Mouse (Mus musculus): Measurements from ENCODE around the gene Naa16.

Gene Naa16

DNA sequence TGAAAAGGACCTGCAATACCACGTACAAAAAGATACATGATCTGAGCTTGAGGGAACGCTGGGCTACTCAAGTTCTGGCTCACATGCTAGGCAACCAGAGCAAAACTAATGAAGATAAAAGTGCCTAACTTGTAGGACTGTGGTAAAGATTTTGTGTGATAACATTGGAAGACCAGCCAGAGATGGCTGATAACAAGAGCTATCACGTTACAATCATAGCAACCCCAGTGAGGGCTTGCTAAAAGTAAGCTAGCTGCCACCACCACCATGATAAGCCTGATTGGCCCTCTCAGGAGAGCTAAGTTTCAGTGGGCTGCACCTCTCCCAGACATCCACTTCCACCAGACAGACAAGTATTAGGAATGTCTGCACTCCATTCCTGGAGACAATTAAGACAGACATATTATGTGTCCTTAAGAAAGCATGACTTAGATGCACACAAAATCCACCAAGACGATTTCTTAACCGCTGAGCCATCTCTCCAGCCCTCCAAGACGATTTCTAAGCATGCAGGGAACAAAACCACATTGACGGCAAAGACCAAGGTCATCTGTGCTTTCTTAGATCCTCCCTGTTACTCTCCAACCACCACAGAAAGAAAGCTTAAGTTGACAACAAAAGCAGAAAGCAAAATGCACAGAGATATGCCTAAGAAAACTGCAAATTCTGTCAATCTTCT is 92.1 kb downstream of the Naa16 start:
- no peak for DNase-seq (ENCODE audit: low read depth)

DNA sequence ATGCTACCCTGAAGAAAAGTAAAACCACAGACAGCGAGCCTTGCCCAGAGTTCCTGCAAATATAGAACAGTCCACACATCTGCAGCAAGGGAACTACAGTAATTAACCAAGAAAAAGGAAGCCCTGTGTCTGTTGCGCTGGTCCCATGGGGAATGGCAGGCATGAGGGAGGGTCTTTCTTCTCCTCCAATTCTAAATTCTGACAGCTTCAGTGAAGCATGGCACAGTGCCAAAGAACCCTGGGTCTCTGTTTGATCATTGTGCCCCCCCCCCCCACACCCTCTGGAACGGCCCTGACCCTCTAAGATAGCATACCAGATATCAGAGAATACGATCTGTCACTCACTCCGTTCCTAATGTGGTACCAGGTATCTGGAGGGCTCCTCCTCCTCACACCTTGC is 93.7 kb downstream of the Naa16 start:
- DNase-seq (ENCODE audit: low read depth), result no peak

DNA sequence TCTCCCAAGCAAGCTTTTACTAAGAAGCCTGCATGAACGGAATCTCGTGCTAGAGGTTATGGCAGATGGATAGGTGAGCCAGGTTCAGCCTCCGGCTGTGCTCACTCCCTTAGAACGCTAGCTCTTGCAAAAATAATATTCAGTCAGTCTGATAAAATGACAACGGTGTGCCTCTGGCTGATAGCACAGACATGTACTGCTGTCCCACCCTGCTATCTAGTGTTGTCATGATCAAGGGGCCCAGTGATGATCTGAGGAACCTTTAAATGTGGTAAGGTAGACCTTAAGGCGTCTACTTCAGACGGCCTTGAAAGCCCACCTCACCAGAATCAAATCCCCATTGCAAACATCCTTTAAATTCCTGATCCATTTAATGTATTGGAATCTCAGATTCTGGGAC is 94.4 kb downstream of the Naa16 start:
- no peak for DNase-seq (ENCODE audit: low read depth)

DNA sequence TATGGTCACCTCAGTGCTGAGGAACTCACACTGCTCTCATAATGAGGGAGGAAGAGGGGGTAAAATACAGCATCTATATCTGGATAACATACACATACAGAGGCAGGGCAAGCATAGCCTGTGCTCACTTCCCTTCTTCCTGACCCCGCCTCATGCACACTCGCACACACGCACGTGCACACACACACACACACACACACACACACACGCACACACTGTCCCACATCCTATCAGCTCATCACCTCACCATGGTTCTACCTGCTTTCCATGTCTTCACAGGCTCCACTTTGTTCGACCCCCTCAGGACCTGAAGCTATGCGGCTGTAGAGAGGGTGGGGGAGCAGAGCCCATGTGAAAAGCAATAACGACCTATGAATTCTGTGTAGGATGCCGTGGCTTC is 95.0 kb downstream of the Naa16 start:
- DNase-seq (ENCODE audit: low read depth), result no peak

DNA sequence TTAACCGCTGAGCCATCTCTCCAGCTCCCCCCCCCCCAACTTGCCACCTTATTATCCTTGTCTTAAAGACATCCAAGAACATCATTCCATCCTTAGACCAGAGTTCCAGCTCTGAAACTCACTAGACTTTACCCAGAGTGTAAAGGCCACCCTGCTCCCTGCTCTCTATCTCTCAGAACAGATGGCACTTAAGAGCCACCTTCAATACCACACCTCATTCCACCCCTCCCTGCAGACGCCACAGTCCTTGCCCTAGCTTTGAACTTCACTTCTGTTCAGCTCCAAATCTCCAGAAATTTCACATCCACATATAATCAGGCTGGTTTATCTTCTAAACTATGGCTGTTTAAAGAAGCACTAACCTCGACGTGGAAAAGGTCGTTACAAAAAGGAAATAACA is 95.6 kb downstream of the Naa16 start:
- no peak for DNase-seq (ENCODE audit: low read depth)

DNA sequence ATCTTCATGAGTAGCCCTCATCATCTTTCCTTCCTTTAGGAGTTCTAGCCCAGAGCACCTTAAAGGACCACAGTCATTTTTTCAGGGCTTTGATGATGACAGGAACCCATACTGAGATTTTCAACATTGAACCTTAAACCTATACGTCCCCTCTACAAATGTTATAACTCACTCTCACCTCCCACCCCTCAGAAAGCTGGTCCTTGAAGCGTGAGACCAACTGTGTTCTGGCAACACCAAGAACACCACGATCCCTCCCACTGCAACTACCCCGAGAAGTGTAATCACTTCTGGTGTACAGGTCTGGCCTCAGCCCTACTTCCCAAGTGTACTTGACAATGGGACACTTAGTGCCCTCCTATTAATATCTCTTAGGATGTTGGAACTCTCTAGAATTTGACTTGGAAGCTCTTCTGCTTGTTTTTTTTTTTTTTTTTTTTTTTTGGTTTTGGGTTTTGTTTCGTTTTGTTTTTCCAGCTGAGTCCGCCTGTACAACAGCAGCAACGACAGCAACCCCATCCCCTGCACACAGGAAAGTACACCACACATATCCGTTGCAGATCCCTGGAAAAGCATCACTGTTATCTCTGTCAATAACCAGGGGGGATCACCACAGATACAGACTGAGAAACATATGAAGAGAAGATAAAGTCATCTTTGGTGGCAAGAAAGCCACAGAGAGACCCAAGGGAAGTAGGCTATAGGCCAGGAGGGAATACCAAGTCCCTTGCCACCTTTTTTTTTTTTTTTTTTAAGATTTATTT is 96.3 kb downstream of the Naa16 start:
- DNase-seq (ENCODE audit: low read depth), result no peak

DNA sequence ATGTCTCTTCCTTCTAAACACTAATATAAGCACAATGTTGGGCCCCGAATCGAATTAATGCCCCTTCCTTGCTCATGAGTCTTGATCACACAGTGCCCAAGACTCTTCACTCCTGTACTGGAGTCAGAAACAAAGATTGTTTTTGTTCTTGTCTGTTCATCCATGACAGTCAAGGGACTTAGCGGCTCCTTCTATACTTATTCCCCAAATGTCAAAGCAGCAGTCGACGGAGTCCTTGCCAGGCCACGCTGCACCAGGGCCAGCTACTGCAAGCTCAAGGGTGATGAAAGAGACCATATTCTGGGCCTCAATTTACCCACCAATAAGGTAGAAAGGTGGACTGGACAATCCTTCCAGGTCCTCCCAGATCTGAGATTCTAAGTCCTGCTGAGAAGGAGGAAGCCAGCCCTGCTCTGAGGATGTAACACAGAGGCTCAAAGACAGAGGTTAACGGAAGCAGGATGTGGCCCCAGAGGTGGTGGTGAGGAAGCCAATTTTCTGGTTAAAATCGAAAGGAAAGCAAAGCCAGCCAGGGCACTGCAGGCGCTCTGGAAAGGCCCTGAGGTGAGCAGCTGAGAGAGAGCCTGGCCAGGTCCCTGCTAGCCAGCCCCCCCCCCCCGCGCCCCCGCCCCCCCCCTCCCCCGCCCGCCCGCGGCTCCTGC is 97.3 kb downstream of the Naa16 start:
- DNase-seq (ENCODE audit: low read depth), result no peak

DNA sequence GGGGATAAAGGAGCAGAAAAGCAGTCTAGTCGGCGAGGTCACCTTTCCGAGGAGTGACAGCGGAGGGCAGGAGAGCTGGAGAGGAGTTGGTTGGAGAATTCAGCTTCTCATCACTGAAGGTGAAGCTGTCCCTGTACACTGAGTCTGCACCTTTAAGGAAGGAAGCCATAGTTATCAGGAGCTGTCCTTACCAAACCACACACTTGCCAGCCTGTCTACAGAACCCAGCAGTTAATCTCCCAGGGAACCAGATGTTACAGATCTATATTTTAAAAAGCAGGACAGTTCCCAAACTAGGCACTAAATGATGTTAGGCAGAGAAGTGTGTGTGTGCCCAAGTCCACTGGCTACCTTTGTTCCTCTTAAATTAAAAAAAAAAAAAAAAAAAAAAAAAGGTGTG is 98.9 kb downstream of the Naa16 start:
- DNase-seq (ENCODE audit: low read depth), result no peak

DNA sequence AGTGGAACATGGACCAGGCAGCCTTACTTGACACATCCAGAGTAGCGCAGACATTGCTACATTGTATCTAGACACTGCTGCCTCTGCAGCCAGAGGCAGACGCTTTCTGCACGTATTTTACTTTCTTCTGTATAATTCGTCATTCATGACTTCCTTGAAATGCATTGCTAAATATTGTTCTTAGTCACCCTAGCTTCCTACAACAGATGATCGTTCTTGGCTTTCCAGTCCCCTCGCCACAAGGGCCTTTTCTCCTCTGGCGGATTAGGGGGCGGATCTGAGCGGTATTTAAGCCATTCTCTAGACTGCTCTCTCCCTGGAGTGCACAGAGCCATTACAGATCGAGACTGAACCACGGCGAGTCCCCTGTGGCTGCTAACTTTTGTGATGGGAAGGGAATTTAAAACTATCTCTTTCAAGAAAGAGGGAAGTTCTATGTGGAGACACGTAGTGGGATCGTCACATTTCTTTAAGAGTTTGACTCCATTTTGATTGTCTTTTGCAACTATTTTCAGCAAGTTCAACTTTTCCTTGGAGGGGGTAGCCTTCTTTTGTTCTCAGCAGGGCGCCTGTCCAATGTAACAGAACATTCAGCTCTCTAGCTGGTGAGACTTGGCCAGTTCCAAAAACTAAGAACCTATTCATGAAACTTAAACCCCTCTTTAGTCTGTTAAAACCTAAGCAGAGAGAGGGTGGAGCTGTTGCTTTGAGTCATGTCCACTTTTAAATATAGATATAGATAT is 99.7 kb downstream of the Naa16 start:
- DNase-seq (ENCODE audit: low read depth), result no peak

DNA sequence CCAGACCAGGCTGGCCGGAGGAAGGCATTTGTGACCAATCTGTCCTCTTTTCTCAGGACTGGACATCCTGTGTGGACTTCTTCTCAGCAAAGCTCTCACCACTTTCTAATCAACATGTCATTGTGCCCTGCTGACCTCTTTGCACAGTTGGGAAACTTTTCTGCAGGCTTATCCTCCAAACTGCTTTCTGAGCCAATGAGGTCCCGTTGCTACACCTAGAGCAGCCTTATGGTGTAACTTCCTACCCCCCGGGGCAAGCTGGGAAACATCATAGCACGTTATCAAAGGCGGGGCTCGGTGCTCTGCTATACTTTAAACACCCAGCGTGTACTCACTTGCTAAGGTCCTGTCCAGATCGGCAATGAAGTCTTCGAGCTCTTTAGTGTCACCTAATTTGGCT is 100.7 kb downstream of the Naa16 start:
- no peak for DNase-seq (ENCODE audit: low read depth)

DNA sequence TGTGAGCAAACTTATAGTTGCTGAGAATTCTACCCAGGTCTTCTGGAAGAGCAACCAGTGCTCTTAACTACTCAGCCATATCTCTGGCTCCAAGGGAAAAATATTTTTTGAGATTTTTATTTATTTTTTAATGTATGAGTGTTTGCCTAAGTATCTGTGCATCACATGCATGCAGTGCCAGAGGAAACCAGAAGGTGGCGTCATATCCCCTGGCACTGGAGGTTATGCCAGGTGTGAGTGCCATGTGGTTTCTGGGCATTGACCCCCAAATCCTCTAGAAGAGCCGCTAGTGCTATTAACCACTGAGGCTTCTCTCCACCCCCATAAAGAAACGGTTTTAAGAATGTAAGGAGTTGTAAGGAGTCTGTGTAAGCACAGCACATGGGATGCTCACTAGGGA is 102.3 kb downstream of the Naa16 start:
- no peak for DNase-seq (ENCODE audit: low read depth)

DNA sequence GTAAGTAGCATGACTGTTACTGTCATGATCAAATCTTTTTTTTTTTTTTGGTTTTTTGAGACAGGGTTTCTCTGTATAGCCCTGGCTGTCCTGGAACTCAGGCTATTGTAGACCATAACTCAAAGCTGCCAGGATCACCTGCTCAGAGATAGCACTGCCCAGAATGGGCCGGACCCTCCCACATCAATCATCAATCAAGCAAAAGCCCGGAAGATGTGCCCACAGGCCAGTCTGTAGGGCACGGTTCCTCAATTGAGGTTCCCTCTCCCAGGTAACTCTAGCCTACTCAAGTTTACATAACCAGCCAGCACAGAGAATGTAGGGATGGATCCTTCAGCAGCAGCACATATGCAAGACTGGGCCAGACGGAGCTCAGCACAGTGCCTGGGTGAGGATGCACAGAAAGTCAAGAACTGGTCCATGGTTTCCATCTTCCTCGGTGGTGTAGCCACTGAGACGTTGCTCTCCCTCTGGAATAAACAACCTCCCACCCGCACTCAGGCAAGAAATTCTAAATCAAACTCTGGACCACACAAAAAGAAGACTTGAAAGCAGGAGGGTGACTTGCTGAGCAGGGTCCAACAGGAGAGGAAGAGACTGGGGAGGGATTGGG is 103.2 kb downstream of the Naa16 start:
- DNase-seq (ENCODE audit: low read depth), result no peak

DNA sequence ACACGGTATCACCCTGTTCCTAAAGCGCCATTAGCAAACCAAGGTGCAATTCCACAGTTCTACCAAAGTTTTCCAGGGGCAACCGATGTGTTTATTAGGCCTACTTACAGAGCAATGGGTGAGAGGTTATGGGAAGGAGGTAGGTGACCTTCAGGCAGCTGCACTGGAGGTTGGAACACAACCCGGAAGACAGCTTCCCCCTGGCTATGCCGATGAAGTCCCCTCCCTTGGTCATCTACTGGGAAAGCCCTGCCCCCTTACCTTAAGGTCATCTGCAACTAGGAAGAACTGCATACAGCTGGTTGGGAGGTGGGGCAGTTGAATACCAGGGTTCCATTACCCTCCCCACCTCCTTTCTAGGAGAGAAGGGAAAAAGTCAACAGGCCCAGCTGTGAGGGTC is 105.0 kb downstream of the Naa16 start:
- DNase-seq (ENCODE audit: low read depth), result no peak

DNA sequence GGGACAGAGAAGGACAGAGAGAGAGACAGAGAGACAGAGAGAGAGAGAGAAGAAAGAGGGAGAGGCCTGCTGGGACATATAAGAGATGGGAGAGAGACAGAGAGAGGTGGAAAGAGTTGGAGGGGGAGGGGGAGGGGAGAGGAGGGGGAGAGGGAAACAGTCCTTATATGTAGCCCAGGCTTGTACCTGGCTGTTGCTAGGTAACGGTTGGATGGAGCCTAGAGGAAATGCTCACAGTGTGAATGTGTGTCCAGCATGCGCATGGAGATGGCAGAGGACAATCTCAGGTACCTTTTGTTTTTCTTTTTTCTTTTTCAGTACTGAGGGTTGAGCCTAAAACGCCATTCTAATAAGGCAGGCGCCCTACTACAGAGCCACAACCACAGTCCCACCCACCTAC is 106.0 kb downstream of the Naa16 start:
- DNase-seq (ENCODE audit: low read depth), result no peak

DNA sequence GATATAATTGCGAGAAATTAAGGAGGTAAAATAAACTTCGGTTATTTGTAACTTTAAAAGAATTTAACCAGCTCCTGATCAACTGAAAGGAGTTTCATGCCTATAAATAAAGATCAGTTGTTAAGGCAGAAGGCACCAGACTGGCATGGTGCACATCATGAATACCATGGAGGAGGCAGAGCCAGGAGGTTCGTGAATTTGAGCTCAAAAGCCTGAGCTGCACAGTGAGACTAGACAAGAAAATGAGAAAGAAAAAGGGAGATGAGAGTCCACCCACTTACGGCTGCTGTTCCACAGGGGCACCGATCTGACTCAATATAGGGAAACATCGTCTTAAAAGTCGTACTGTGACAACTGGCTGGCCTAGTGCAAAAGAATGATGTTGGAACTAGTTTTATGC is 106.6 kb downstream of the Naa16 start:
- DNase-seq (ENCODE audit: low read depth), result no peak

DNA sequence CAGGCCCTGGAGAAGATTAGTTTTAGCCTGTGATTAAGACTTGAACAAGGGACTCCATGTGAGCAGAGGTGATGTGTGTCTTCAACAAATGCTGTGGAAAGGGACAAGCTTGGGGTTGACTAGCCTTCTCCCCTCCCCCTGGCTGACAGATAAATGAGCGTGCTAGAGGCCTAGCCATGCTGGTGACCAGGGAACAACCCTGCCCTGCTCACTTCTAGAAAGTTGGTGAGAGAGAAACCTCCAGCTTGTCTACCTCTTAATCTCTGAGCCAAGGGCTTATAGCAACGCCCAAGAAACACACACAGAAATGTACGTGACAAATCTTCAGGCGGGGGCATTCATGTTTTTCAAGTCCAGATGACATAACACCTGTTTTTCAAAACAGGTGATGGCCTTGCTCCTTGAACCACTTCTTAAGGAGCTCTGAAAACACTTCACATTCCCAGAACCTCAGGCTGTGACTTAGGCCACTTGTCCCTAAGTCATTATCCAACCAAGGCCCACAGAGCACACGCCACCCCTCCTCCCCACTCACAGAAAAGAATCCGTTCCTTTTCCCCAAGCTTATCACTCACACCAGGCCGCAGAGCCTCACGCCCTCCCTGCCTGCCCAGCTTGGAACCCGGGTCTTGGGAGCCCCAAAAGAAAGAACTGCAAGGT is 108.6 kb downstream of the Naa16 start:
- no peak for DNase-seq (ENCODE audit: low read depth)

DNA sequence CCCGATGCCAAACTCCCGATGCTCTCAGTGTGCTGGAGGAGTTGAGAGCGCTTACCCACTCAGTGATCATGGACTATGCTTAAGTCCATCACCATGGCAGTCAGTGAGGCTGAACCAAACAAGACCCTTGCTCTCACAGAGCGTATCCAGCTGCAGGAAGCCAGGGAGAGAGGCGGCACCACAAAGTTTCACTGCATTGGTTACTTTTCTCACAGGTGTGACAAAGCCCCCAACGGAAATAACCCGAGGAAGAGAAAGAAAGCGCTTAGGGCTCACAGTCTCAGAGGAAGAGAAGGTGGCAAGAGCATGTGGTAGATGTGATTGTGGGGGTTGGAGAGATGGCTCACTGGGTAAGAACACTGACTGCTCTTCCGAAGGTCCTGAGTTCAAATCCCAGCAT is 110.1 kb downstream of the Naa16 start:
- DNase-seq (ENCODE audit: low read depth), result no peak

DNA sequence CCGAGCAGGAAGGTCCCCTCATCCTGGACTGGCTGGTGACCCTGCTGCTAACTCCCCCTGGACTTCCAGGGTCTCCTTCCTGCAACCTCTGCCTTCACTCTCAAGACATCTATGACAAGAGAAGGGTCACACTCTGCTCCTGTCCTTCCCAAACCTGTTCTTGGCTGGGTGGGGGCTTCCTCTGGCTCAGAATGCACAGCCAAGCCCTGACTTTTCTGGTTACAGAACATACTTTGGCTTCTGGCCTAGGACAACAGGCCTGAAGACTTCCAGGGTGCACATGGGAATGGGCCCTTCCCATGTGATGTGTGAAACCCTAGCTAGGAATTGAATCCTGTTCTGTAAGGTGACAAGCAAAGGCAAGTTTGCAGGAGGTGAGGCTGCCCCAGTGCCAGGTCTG is 111.1 kb downstream of the Naa16 start:
- DNase-seq (ENCODE audit: low read depth), result no peak

DNA sequence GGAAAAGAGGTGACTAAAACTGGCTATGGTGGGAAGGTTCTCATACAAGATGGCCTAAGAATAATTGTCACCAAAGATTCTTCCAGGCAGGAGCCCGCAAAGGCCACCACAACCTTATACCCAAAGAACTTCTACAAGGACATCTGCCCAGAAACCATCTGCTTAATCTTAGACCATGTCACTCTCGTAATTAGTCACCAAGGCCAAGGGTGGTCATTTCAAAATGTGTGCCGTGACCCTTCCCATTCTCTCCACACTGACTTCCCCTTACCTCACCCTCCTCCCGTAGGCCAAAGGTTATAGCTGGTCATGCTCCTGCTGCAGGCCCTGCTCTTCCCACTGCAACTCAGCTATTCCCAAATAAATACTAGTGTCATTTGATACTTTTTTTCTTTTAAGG is 111.7 kb downstream of the Naa16 start:
- no peak for DNase-seq (ENCODE audit: low read depth)

DNA sequence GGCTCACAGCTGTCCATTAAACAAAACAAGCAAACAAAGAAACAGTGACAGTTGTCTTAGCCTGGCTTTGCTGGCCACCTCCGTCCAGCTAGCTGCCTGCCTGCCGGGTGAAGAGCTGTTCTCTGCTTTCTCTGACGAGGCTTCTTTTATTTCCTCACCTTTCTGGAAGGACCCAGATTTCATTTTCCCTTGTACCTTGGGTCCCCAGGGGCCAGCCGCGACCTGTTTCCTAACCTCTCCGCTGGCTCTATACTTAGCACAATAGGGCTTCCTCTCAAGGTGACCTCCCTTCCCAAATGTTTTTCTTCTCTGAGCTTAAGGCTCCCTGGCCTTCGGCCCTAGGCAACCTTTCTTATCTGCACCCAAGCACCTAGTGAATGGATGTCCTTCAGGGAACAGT is 112.7 kb downstream of the Naa16 start:
- no peak for DNase-seq (ENCODE audit: low read depth)

DNA sequence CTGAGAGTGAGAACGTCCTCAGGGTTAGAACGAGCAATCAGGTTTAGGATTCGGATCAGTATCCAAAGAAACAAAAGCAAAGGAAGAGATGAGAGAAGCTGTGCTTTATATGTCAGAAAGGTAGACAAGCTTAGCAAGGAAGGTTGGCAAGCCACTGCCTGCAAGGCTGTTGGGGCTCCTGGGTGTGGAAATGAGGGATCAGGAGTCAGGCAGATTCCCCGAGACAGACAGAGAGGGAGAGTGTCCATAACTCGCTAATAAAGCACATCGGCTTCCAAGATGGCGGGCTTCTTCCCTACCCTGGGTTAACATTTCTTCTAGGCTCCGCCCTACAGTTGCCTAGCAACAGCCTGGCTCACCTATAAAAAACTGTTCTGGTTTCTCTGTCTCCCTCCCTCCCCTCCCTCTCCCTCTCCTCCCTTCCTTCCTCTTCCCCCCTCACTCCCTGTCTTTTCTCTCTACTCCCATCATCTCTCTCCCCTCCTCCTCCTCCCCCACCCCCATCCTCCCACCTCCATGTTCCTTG is 114.6 kb downstream of the Naa16 start:
- no peak for DNase-seq (ENCODE audit: low read depth)

DNA sequence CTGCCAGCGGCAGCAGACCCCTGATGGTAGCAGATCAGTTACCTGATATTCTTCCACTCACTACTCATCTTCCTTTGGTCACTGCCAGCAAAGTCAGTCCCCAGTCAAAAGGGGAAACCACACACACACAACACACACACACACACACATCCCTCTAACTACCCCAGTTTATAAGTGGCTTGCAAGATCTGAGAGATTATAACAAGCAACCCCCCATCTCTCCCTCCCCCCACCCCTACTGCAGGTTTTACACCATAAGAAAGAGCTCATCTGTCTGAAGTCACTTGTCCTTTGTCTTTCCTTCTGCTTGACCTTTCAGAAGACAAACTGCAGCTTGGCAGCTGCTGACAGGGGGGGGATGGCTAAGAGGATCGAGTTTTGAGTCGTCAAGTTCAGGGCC is 115.1 kb downstream of the Naa16 start:
- DNase-seq (ENCODE audit: low read depth), result no peak

All from c-Kit-positive CD71-positive TER-119-negative erythroid progenitor cells, embryonic 14.5 days (primary cell).